Comparison of ENCODE assay signal across 7 mouse cellular contexts in genomic region chr17:29887271-29887880, GRCm38 (mm10).
A peak's percentile ranks its signal among the peaks of the same experiment; 100 is the strongest.
DNase-seq lines count a peak whose midpoint lies in the region; ATAC-seq and TF ChIP-seq lines count a peak whose summit lies in the region.

No protein-coding gene starts in this region.

- no peak overlapping the region for H3K27ac ChIP-seq in thymus, adult 2 months (ENCODE audit: control insufficient read depth, insufficient read depth, low read length)
- H3K27ac ChIP-seq in kidney, postnatal 0 days, result no peak overlapping the region
- peak overlapping the region; percentile 30; the same call in 1 of the 2 replicates for H3K27ac ChIP-seq in stomach, postnatal 0 days (replicated peaks)

- H3K9me3 ChIP-seq in kidney, postnatal 0 days (replicated peaks; ENCODE audit: low read length), result no peaks in the 10 kb centered on the region
- peaks cover 1% of the 10 kb centered on the region for H3K9me3 ChIP-seq in megakaryocyte, embryonic 14.5 days
- no peaks in the 10 kb centered on the region for H3K9me3 ChIP-seq in stomach, postnatal 0 days (ENCODE audit: control insufficient read depth, low read length)

- no peaks in the 10 kb centered on the region for H3K36me3 ChIP-seq in thymus, adult 2 months (ENCODE audit: control insufficient read depth, insufficient read depth, low read length)
- no peaks in the 10 kb centered on the region for H3K36me3 ChIP-seq in kidney, postnatal 0 days (ENCODE audit: insufficient read depth, low read length)
- no peaks in the 10 kb centered on the region for H3K36me3 ChIP-seq in megakaryocyte, embryonic 14.5 days (replicated peaks; ENCODE audit: low read length)
- H3K36me3 ChIP-seq in stomach, postnatal 0 days (ENCODE audit: control insufficient read depth, insufficient read depth, low read length), result no peaks in the 10 kb centered on the region

- peaks cover 25% of the 10 kb centered on the region for H3K27me3 ChIP-seq in thymus, adult 2 months (ENCODE audit: control insufficient read depth, insufficient read depth, low read length)
- H3K27me3 ChIP-seq in kidney, postnatal 0 days (ENCODE audit: insufficient read depth, low read length), result peaks cover 46% of the 10 kb centered on the region
- peaks cover 93% of the 10 kb centered on the region for H3K27me3 ChIP-seq in megakaryocyte, embryonic 14.5 days (replicated peaks)
- no peaks in the 10 kb centered on the region for H3K27me3 ChIP-seq in stomach, postnatal 0 days (ENCODE audit: control insufficient read depth, insufficient read depth, low read length)

- peak overlapping the region; percentile 100 for H3K4me2 ChIP-seq in kidney, postnatal 0 days (ENCODE audit: low read length)
- peak overlapping the region; percentile 96 for H3K4me2 ChIP-seq in stomach, postnatal 0 days (replicated peaks; ENCODE audit: low read depth)

- DNase-seq in thymus, adult 2 months, result peak; percentile 18
- DNase-seq in thymus, adult 18-20 months, result no peak
- DNase-seq in cerebellum, postnatal 25 days, result peak; percentile 65
- peak; percentile 68 for DNase-seq in gastrocnemius, postnatal 25 days
- DNase-seq in kidney, postnatal 0 days (ENCODE audit: low spot score), result peak; percentile 58
- DNase-seq in stomach, postnatal 0 days (ENCODE audit: low spot score), result peak; percentile 60

- ATAC-seq in kidney, postnatal 0 days (replicated peaks; ENCODE audit: low FRiP score, low read depth), result peak; percentile 31; the same call in 1 of the 2 replicates
- peak; percentile 25; the same call in 1 of the 2 replicates for ATAC-seq in stomach, postnatal 0 days (ENCODE audit: low FRiP score, low TSS enrichment)

- H3K4me3 ChIP-seq in thymus, adult 2 months (ENCODE audit: control insufficient read depth, insufficient read depth, low read length), result peak overlapping the region; percentile 31
- peak overlapping the region; percentile 66 for H3K4me3 ChIP-seq in kidney, postnatal 0 days (replicated peaks; ENCODE audit: low read depth, low read length)
- H3K4me3 ChIP-seq in megakaryocyte, embryonic 14.5 days (replicated peaks), result peak overlapping the region; percentile 91
- peak overlapping the region; percentile 62 for H3K4me3 ChIP-seq in stomach, postnatal 0 days (ENCODE audit: low read depth, low read length)

- TF ChIP-seq POLR2A in thymus, adult 2 months (IDR thresholded peaks at IDR 0.05; ENCODE audit: control insufficient read depth, extremely low read depth, insufficient read depth, low read length, poor library complexity), result no peak

- TF ChIP-seq EP300 in stomach, postnatal 0 days (optimal IDR thresholded peaks at IDR 0.05), result no peak

- under 1% methylated on average over 57 of the region's 57 CpGs for WGBS in thymus, adult 2 months
- WGBS in kidney, postnatal 0 days, result 0% methylated on average over 57 of the region's 57 CpGs
- WGBS in stomach, postnatal 0 days, result under 1% methylated on average over 47 of the region's 57 CpGs

- peak overlapping the region; percentile 60 for H3K9ac ChIP-seq in kidney, postnatal 0 days (ENCODE audit: low read depth, low read length)
- peak overlapping the region; percentile 62 for H3K9ac ChIP-seq in stomach, postnatal 0 days (ENCODE audit: low read length)

- no peak for TF ChIP-seq CTCF in thymus, adult 2 months (IDR thresholded peaks at IDR 0.05; ENCODE audit: borderline replicate concordance, control insufficient read depth, extremely low read depth, insufficient read depth, low read length, poor library complexity)
- TF ChIP-seq CTCF in kidney, postnatal 0 days (IDR thresholded peaks at IDR 0.05; ENCODE audit: low read depth), result peak; percentile 44
- TF ChIP-seq CTCF in stomach, postnatal 0 days (IDR thresholded peaks at IDR 0.05; ENCODE audit: low read depth), result peak; percentile 57

- peaks cover 17% of the 10 kb centered on the region for H3K4me1 ChIP-seq in thymus, adult 2 months (replicated peaks; ENCODE audit: control insufficient read depth, insufficient read depth, low read length)
- H3K4me1 ChIP-seq in kidney, postnatal 0 days (replicated peaks; ENCODE audit: insufficient read depth, low read length), result peaks cover 22% of the 10 kb centered on the region; the same call in 1 of the 2 replicates
- peaks cover 57% of the 10 kb centered on the region for H3K4me1 ChIP-seq in megakaryocyte, embryonic 14.5 days
- H3K4me1 ChIP-seq in stomach, postnatal 0 days (replicated peaks; ENCODE audit: control insufficient read depth, insufficient read depth), result peaks cover 8% of the 10 kb centered on the region; the same call in 1 of the 2 replicates

Comparison
In these comparisons a context has a peak if more than half of its experiments do, and no peak if none do; other contexts are left out.
1. DNase-seq: peak in thymus, adult 2 months (single experiment), cerebellum, postnatal 25 days (2 of 2), gastrocnemius, postnatal 25 days (single experiment), kidney, postnatal 0 days (single experiment) and stomach, postnatal 0 days (single experiment); none in thymus, adult 18-20 months (0 of 2).
2. H3K4me3 ChIP-seq: peak in every context shown above with its lines; median percentile 91 in megakaryocyte, embryonic 14.5 days; 66 in kidney, postnatal 0 days; 62 in stomach, postnatal 0 days; 31 in thymus, adult 2 months.